Mouse (Mus musculus): ENCODE measurements at regions not wholly inside any gene's neighbourhood (a gene's known extent, or its start where the extent isn't known, plus 50 kb on each side); places are given as distances from the start of the nearest gene placed in this dataset.

DNA sequence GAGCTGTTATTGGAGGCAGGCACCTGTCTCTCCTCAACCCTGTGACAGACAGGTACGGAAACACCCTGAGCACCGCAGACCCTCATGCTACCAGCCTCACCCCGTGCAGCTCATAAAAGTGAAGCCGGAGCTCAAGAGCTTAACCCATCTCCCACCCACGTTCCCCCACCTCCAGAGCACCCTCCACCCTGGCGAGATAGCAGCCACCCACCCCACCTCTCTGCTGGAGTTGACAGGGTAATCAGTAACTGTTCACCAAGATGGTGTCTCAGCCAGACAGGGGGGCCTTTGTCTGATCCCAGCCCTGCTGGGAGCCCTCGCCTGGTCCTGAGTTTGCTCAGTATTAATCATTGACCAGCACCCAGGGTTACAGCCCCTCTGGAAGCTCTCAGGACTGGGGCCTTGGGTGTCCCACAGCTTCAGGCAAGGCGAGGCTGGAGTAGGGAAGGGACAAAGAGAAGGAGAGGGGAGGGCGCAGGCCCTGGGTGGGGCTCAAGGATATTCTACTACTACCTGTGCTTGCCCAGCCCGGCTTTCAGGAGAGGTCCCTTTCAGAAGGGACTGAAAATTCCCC is 151.3 kb upstream of the Haao start:
- TF ChIP-seq CTCF (IDR thresholded peaks at IDR 0.05; ENCODE audit: low read depth, low read length) (no peak), POLR2A (IDR thresholded peaks at IDR 0.05; ENCODE audit: borderline replicate concordance, low read depth, low read length) (no peak)
